Mouse (Mus musculus): ENCODE measurements around the gene Rab25. TPM values are rescaled to one million over a fixed set of nuclear protein-coding genes. Genes with fewer than 3 reads are reported as not detected.

Rab25 gene
- polyA plus RNA-seq, 1 experiment: 1.4 TPM

- 89% methylated on average over 10 of the region's 10 CpGs for WGBS
- H3K4me1 ChIP-seq (ENCODE audit: control insufficient read depth, insufficient read depth, low read length): peaks cover 2% of the 10 kb centered on the region
- no peak overlapping the region for H3K4me3 ChIP-seq (replicated peaks; ENCODE audit: control insufficient read depth, low read depth, low read length)
- TF ChIP-seq CTCF (IDR thresholded peaks at IDR 0.05; ENCODE audit: control insufficient read depth, insufficient read depth, low read length) (no peak), POLR2A (IDR thresholded peaks at IDR 0.05; ENCODE audit: borderline replicate concordance, control insufficient read depth, low read depth, low read length) (no peak)
- no peak overlapping the region for H3K27ac ChIP-seq (ENCODE audit: control insufficient read depth, insufficient read depth, low read depth, low read length, poor library complexity)
These were observed 22.2 kb upstream of the Rab25 start for GRCm38 (mm10) chr3:88570341-88570740.

GRCm38 (mm10) chr3:88569694-88570093, 21.6 kb upstream of the Rab25 start:
- WGBS: 65% methylated on average over 5 of the region's 5 CpGs
- no peak overlapping the region for H3K4me3 ChIP-seq (replicated peaks; ENCODE audit: control insufficient read depth, low read depth, low read length)
- peaks cover 2% of the 10 kb centered on the region for H3K4me1 ChIP-seq (ENCODE audit: control insufficient read depth, insufficient read depth, low read length)
- TF ChIP-seq POLR2A (IDR thresholded peaks at IDR 0.05; ENCODE audit: borderline replicate concordance, control insufficient read depth, low read depth, low read length) (no peak), CTCF (IDR thresholded peaks at IDR 0.05; ENCODE audit: control insufficient read depth, insufficient read depth, low read length) (no peak)
- H3K27ac ChIP-seq (ENCODE audit: control insufficient read depth, insufficient read depth, low read depth, low read length, poor library complexity): no peak overlapping the region

- H3K4me3 ChIP-seq (replicated peaks; ENCODE audit: control insufficient read depth, low read depth, low read length): no peak overlapping the region
- peaks cover 2% of the 10 kb centered on the region for H3K4me1 ChIP-seq (ENCODE audit: control insufficient read depth, insufficient read depth, low read length)
- 68% methylated on average over 2 of the region's 2 CpGs for WGBS
- no peak overlapping the region for H3K27ac ChIP-seq (ENCODE audit: control insufficient read depth, insufficient read depth, low read depth, low read length, poor library complexity)
- no peak for TF ChIP-seq CTCF (IDR thresholded peaks at IDR 0.05; ENCODE audit: control insufficient read depth, insufficient read depth, low read length)
These were observed 21.0 kb upstream of the Rab25 start for GRCm38 (mm10) chr3:88569093-88569492.

GRCm38 (mm10) chr3:88568615-88569014, 20.5 kb upstream of the Rab25 start:
- no peak for TF ChIP-seq POLR2A (IDR thresholded peaks at IDR 0.05; ENCODE audit: borderline replicate concordance, control insufficient read depth, low read depth, low read length)
- H3K4me3 ChIP-seq (replicated peaks; ENCODE audit: control insufficient read depth, low read depth, low read length): no peak overlapping the region
- H3K27ac ChIP-seq (ENCODE audit: control insufficient read depth, insufficient read depth, low read depth, low read length, poor library complexity): no peak overlapping the region
- peaks cover 2% of the 10 kb centered on the region for H3K4me1 ChIP-seq (ENCODE audit: control insufficient read depth, insufficient read depth, low read length)
- WGBS: 80% methylated on average over 2 of the region's 2 CpGs

GRCm38 (mm10) chr3:88567892-88568291, 19.8 kb upstream of the Rab25 start:
- TF ChIP-seq CTCF (IDR thresholded peaks at IDR 0.05; ENCODE audit: control insufficient read depth, insufficient read depth, low read length) (no peak), POLR2A (IDR thresholded peaks at IDR 0.05; ENCODE audit: borderline replicate concordance, control insufficient read depth, low read depth, low read length) (no peak)
- 61% methylated on average over 6 of the region's 6 CpGs for WGBS
- no peak overlapping the region for H3K27ac ChIP-seq (ENCODE audit: control insufficient read depth, insufficient read depth, low read depth, low read length, poor library complexity)
- no peak overlapping the region for H3K4me3 ChIP-seq (replicated peaks; ENCODE audit: control insufficient read depth, low read depth, low read length)
- peaks cover 2% of the 10 kb centered on the region for H3K4me1 ChIP-seq (ENCODE audit: control insufficient read depth, insufficient read depth, low read length)

GRCm38 (mm10) chr3:88566536-88567061, 18.5 kb upstream of the Rab25 start:
- Histone ChIP-seq H3K4me1 (ENCODE audit: control insufficient read depth, insufficient read depth, low read length) (peaks cover 2% of the 10 kb centered on the region), H3K4me3 (replicated peaks; ENCODE audit: control insufficient read depth, low read depth, low read length) (no peak overlapping the region), H3K27ac (ENCODE audit: control insufficient read depth, insufficient read depth, low read depth, low read length, poor library complexity) (no peak overlapping the region)
- no peak for TF ChIP-seq POLR2A (IDR thresholded peaks at IDR 0.05; ENCODE audit: borderline replicate concordance, control insufficient read depth, low read depth, low read length)
- WGBS: 91% methylated on average over 4 of the region's 4 CpGs

- H3K4me3 ChIP-seq (replicated peaks; ENCODE audit: control insufficient read depth, low read depth, low read length): no peak overlapping the region
- WGBS: 92% methylated on average over 3 of the region's 3 CpGs
- TF ChIP-seq CTCF (IDR thresholded peaks at IDR 0.05; ENCODE audit: control insufficient read depth, insufficient read depth, low read length) (no peak), POLR2A (IDR thresholded peaks at IDR 0.05; ENCODE audit: borderline replicate concordance, control insufficient read depth, low read depth, low read length) (no peak)
- peaks cover 2% of the 10 kb centered on the region for H3K4me1 ChIP-seq (ENCODE audit: control insufficient read depth, insufficient read depth, low read length)
- no peak overlapping the region for H3K27ac ChIP-seq (ENCODE audit: control insufficient read depth, insufficient read depth, low read depth, low read length, poor library complexity)
These were observed 18.0 kb upstream of the Rab25 start for GRCm38 (mm10) chr3:88566116-88566515.

- no peak for TF ChIP-seq CTCF (IDR thresholded peaks at IDR 0.05; ENCODE audit: control insufficient read depth, insufficient read depth, low read length)
- TF ChIP-seq POLR2A (IDR thresholded peaks at IDR 0.05; ENCODE audit: borderline replicate concordance, control insufficient read depth, low read depth, low read length): no peak
- H3K27ac ChIP-seq (ENCODE audit: control insufficient read depth, insufficient read depth, low read depth, low read length, poor library complexity): no peak overlapping the region
- H3K4me3 ChIP-seq (replicated peaks; ENCODE audit: control insufficient read depth, low read depth, low read length): no peak overlapping the region
- WGBS: 90% methylated on average over 7 of the region's 7 CpGs
- peaks cover 2% of the 10 kb centered on the region for H3K4me1 ChIP-seq (ENCODE audit: control insufficient read depth, insufficient read depth, low read length)
These were observed 15.9 kb upstream of the Rab25 start for GRCm38 (mm10) chr3:88563966-88564365.

GRCm38 (mm10) chr3:88563442-88563841, 15.3 kb upstream of the Rab25 start:
- H3K4me1 ChIP-seq (ENCODE audit: control insufficient read depth, insufficient read depth, low read length): peaks cover 2% of the 10 kb centered on the region
- TF ChIP-seq CTCF (IDR thresholded peaks at IDR 0.05; ENCODE audit: control insufficient read depth, insufficient read depth, low read length) (no peak), POLR2A (IDR thresholded peaks at IDR 0.05; ENCODE audit: borderline replicate concordance, control insufficient read depth, low read depth, low read length) (no peak)
- no peak overlapping the region for H3K4me3 ChIP-seq (replicated peaks; ENCODE audit: control insufficient read depth, low read depth, low read length)
- 76% methylated on average over 4 of the region's 4 CpGs for WGBS
- no peak overlapping the region for H3K27ac ChIP-seq (ENCODE audit: control insufficient read depth, insufficient read depth, low read depth, low read length, poor library complexity)

Measured in bone marrow, adult 2 months (tissue).